Mouse (Mus musculus) right cerebral cortex, postnatal 10 days (tissue): ENCODE results near the gene Naa16.

ENCODE experiments used
- DNase-seq, 2 experiments: peaks; one replicate each; pipeline ENCODE4 v3.0.0; 2021; ENCODE audit warnings: low spot score in 2 of 2

Gene Naa16

DNA sequence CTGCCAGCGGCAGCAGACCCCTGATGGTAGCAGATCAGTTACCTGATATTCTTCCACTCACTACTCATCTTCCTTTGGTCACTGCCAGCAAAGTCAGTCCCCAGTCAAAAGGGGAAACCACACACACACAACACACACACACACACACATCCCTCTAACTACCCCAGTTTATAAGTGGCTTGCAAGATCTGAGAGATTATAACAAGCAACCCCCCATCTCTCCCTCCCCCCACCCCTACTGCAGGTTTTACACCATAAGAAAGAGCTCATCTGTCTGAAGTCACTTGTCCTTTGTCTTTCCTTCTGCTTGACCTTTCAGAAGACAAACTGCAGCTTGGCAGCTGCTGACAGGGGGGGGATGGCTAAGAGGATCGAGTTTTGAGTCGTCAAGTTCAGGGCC, 115.1 kb downstream of the Naa16 start:
- no peak for DNase-seq
